Mouse (Mus musculus) left cerebral cortex, postnatal 14 days (tissue): ENCODE results near the gene Prr19. TPM values are rescaled to one million over a fixed set of nuclear protein-coding genes. Genes with fewer than 3 reads are reported as not detected.

Experiments used
- DNase-seq, 2 experiments: peaks; one replicate each; pipeline ENCODE4 v3.0.0; 2021 to 2022; ENCODE audit warnings: low spot score in 2 of 2, mixed read lengths in 1 of 2
- intact Hi-C: fragments of 180-260 bp; cut with DNase I; formaldehyde crosslinking; loops from one replicate; pipeline ENCODE4 v1.15.1; 2025
- total RNA-seq, 2 experiments: library from RNA; stranded (reverse); gene quantifications; 2 replicates each; pipeline ENCODE4 v1.2.3; 2021

Prr19 gene
- total RNA-seq, 2 experiments from 2014 or later, result 0.29 TPM; not detected in 1

- intact Hi-C loops, result no loop called here
- no peak for DNase-seq
These were observed 12.5 kb upstream of the Prr19 start for GRCm38 (mm10) chr7:25288721-25289120.

GRCm38 (mm10) chr7:25289925-25290324 lies 11.3 kb upstream of the Prr19 start:
- DNase-seq, result no peak
- intact Hi-C loops, result no loop called here

GRCm38 (mm10) chr7:25290463-25290862 lies 10.7 kb upstream of the Prr19 start:
- intact Hi-C loops, result no loop called here
- no peak for DNase-seq

GRCm38 (mm10) chr7:25290911-25291310 lies 10.3 kb upstream of the Prr19 start:
- DNase-seq, result no peak
- intact Hi-C loops, result no loop called here

GRCm38 (mm10) chr7:25292107-25292506 lies 9.1 kb upstream of the Prr19 start:
- DNase-seq, result no peak
- intact Hi-C loops, result no loop called here

- intact Hi-C loops, result no loop called here
- no peak for DNase-seq
These were observed 7.9 kb upstream of the Prr19 start for GRCm38 (mm10) chr7:25293191-25293739.

- intact Hi-C loops, result no loop called here
- no peak for DNase-seq
These were observed 6.7 kb upstream of the Prr19 start for GRCm38 (mm10) chr7:25294495-25294894.

- no peak for DNase-seq
- intact Hi-C loops, result no loop called here
These were observed 6.1 kb upstream of the Prr19 start for GRCm38 (mm10) chr7:25294960-25295722.

GRCm38 (mm10) chr7:25296945-25297453 lies 4.2 kb upstream of the Prr19 start:
- intact Hi-C loops, result no loop called here
- DNase-seq, result no peak

GRCm38 (mm10) chr7:25297454-25298325 lies 3.5 kb upstream of the Prr19 start, which contains the start of gene Pafah1b3:
Gene Pafah1b3 (minus strand): TSS chr7:25297986.
- DNase-seq, result peak; percentile 86 to 94
- intact Hi-C loops, result no loop called here

- DNase-seq, result no peak
- intact Hi-C loops, result no loop called here
These were observed 1.9 kb downstream of the Prr19 start for GRCm38 (mm10) chr7:25303003-25303684.

- no peak for DNase-seq
- intact Hi-C loops, result no loop called here
These were observed 2.4 kb downstream of the Prr19 start for GRCm38 (mm10) chr7:25303685-25304006.

- no peak for DNase-seq
- intact Hi-C loops, result no loop called here
These were observed 4.3 kb downstream of the Prr19 start for GRCm38 (mm10) chr7:25305481-25305880.

- DNase-seq, result no peak
- intact Hi-C loops, result no loop called here
These were observed 4.9 kb downstream of the Prr19 start, which contains the start of gene Tmem145 for GRCm38 (mm10) chr7:25305956-25306613. Gene Tmem145 (plus strand): TSS chr7:25306106.

GRCm38 (mm10) chr7:25306614-25306996 lies 5.4 kb downstream of the Prr19 start:
- intact Hi-C loops, result no loop called here
- no peak for DNase-seq

GRCm38 (mm10) chr7:25308702-25309318 lies 7.6 kb downstream of the Prr19 start:
- intact Hi-C loops, result no loop called here
- no peak for DNase-seq

GRCm38 (mm10) chr7:25309425-25309824 lies 8.2 kb downstream of the Prr19 start:
- DNase-seq, result no peak
- intact Hi-C loops, result no loop called here

- DNase-seq, result no peak
- intact Hi-C loops, result loop anchor here (10.0 kb wide), 1 partner anchor 226 kb away; no protein-coding TSS in a partner anchor
These were observed 10.0 kb downstream of the Prr19 start for GRCm38 (mm10) chr7:25311193-25311592.

- DNase-seq, result no peak
- intact Hi-C loops, result loop anchor here (10.0 kb wide), 1 partner anchor 229 kb away; no protein-coding TSS in a partner anchor
These were observed 12.1 kb downstream of the Prr19 start for GRCm38 (mm10) chr7:25313325-25313724.
